Mouse (Mus musculus): ENCODE data around the gene Wfdc1.

DNA sequence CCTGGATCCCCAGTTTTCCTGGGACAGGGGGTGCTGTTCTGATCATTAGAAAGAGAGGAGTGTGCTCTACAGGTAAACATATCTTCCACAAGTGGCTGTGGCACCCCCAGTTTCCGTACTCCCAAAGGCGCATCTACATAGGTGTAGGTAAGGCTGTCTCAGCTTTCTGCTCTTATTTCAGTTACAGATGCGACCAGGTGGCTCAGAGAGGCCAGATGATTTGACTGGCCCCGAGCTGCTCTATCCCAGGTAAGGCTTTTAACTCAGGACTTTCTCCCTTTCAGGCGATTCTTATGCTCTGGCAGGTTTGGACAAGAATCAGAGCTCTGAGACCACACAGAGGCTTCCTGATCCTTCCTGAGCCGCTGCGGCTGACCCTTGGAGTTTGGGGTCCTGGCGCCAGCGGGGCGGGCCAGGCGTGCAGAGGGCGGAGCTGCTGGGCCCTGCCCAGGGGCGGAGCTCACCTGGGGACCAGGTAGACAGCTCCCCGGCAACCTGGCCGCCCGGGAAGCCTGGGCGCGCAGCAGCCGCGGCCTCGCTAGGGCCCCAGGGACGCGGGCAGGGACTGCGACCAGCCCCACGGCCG is 33.5 kb downstream of the Wfdc1 start, which contains the start of gene Atp2c2:
- no peak for TF ChIP-seq MAZ (IDR thresholded peaks at IDR 0.05; ENCODE audit: low read depth, low read length)
- TF ChIP-seq GATA1 (IDR thresholded peaks at IDR 0.05; ENCODE audit: low read depth, low read length), result no peak
- TF ChIP-seq ZNF384 (IDR thresholded peaks at IDR 0.05; ENCODE audit: low read depth, low read length), result no peak
- no peak for TF ChIP-seq ZMIZ1 (IDR thresholded peaks at IDR 0.05; ENCODE audit: low read depth, low read length)
- no peak for TF ChIP-seq CTCF (IDR thresholded peaks at IDR 0.05 in 2 of 3, conservative IDR thresholded peaks at IDR 0.05 in 1 of 3; ENCODE audit: control insufficient read depth in 1 of 3, insufficient read depth in 1 of 3, low read depth in 2 of 3, low read length in 3 of 3, poor library complexity in 1 of 3, severe bottlenecking in 1 of 3)
- TF ChIP-seq BHLHE40 (IDR thresholded peaks at IDR 0.05; ENCODE audit: borderline replicate concordance, low read depth, low read length), result no peak
- no peak for TF ChIP-seq USF1 (IDR thresholded peaks at IDR 0.05; ENCODE audit: low read depth, low read length)
- no peak for TF ChIP-seq RAD21 (IDR thresholded peaks at IDR 0.05; ENCODE audit: low read depth, low read length)
- TF ChIP-seq ELF1 (IDR thresholded peaks at IDR 0.05; ENCODE audit: low read depth, low read length), result no peak
- no peak for TF ChIP-seq UBTF (IDR thresholded peaks at IDR 0.05; ENCODE audit: borderline replicate concordance, insufficient read depth, low read depth, low read length)
- no peak for TF ChIP-seq POLR2AphosphoS5 (IDR thresholded peaks at IDR 0.05; ENCODE audit: borderline replicate concordance, low read depth, low read length)
- TF ChIP-seq POLR2A (IDR thresholded peaks at IDR 0.05; ENCODE audit: control insufficient read depth in 1 of 2, insufficient read depth in 1 of 2, low read depth in 1 of 2, low read length in 2 of 2, poor library complexity in 1 of 2), result no peak

Measured in MEL (cell line).